ENCODE assay signal across 27 mouse cellular contexts in genomic region chr5:112459903-112460302, GRCm38 (mm10). TPM values are rescaled to one million over a fixed set of nuclear protein-coding genes. Genes with fewer than 3 reads are reported as not detected.
DNase-seq lines count a peak whose midpoint lies in the region; ATAC-seq and TF ChIP-seq lines count a peak whose summit lies in the region.
"Had no signal": no experiment of that assay in that cellular context is flagged by ENCODE, and none has a peak within 500 bp of the region (broad histone marks: within the 10 kb centered on the region; RNA-seq: fewer than 3 reads in every experiment).

No protein-coding gene starts in this region.

- H3K4me3 ChIP-seq in forebrain, embryonic 10.5 days = no peak overlapping the region
- no peak overlapping the region for H3K4me3 ChIP-seq in forebrain, embryonic 11.5 days (ENCODE audit: low read depth, low read length)
- H3K4me3 ChIP-seq in midbrain, embryonic 12.5 days = no peak overlapping the region
- no peak overlapping the region for H3K4me3 ChIP-seq in midbrain, embryonic 13.5 days (replicated peaks)
- no peak overlapping the region for H3K4me3 ChIP-seq in kidney, adult 2 months (ENCODE audit: insufficient read depth, low read depth, low read length)
- H3K4me3 ChIP-seq: embryonic facial prominence, embryonic 12.5 days; heart, embryonic 10.5 days; limb, embryonic 12.5 days; neural tube, embryonic 12.5 days had no signal

- no peak overlapping the region for H3K9ac ChIP-seq in forebrain, embryonic 11.5 days (ENCODE audit: low read length)
- no peak overlapping the region for H3K9ac ChIP-seq in midbrain, embryonic 12.5 days (replicated peaks)
- no peak overlapping the region for H3K9ac ChIP-seq in midbrain, embryonic 13.5 days (replicated peaks)
- H3K9ac ChIP-seq: embryonic facial prominence, embryonic 12.5 days; limb, embryonic 12.5 days; liver, postnatal 0 days; neural tube, embryonic 12.5 days had no signal

- H3K9me3 ChIP-seq in forebrain, embryonic 10.5 days = 0 out of 2 replicates have a peak, but pooled peaks cover 2% of the 10 kb centered on the region
- no peaks in the 10 kb centered on the region; the same call in 1 of the 2 replicates for H3K9me3 ChIP-seq in forebrain, embryonic 11.5 days (ENCODE audit: control insufficient read depth, low read length)
- H3K9me3 ChIP-seq in midbrain, embryonic 12.5 days = no peaks in the 10 kb centered on the region
- H3K9me3 ChIP-seq in midbrain, embryonic 13.5 days = no peaks in the 10 kb centered on the region
- H3K9me3 ChIP-seq: embryonic facial prominence, embryonic 12.5 days; heart, embryonic 10.5 days; limb, embryonic 12.5 days; neural tube, embryonic 12.5 days had no signal

- no peak for DNase-seq in forebrain, embryonic 10.5 days (ENCODE audit: extremely low spot score, low spot score)
- DNase-seq in forebrain, embryonic 11.5 days (ENCODE audit: low spot score) = no peak
- peak; percentile 85 for DNase-seq in cerebellum, adult 9-11 months
- DNase-seq in B cell, adult 2 months = no peak
- no peak for DNase-seq in kidney, adult 2 months
- DNase-seq: adrenal gland, postnatal 36 days; kidney, adult 18-20 months; kidney, postnatal 10 days; liver, postnatal 0 days; right cerebral cortex, postnatal 14 days; thymus, adult 2 months; thymus, postnatal 4 days had no signal

- TF ChIP-seq CTCF in kidney, adult 2 months (conservative IDR thresholded peaks at IDR 0.05; ENCODE audit: insufficient read depth, insufficient read length, low read depth, low read length) = no peak

- no peak overlapping the region for H3K4me2 ChIP-seq in forebrain, embryonic 11.5 days (ENCODE audit: low read depth, low read length, severe bottlenecking)
- no peak overlapping the region for H3K4me2 ChIP-seq in midbrain, embryonic 12.5 days (replicated peaks)
- H3K4me2 ChIP-seq in midbrain, embryonic 13.5 days (replicated peaks) = no peak overlapping the region
- H3K4me2 ChIP-seq: embryonic facial prominence, embryonic 12.5 days; limb, embryonic 12.5 days; liver, embryonic 11.5 days; neural tube, embryonic 12.5 days had no signal

- no peak for ATAC-seq in forebrain, embryonic 11.5 days (replicated peaks; ENCODE audit: low FRiP score)
- no peak for ATAC-seq in midbrain, embryonic 12.5 days (ENCODE audit: low FRiP score, low read depth)
- no peak for ATAC-seq in midbrain, embryonic 13.5 days
- ATAC-seq: CD4-positive, CD25-positive, alpha-beta regulatory T cell, adult 4 months; forebrain, embryonic 14.5 days; liver, postnatal 0 days; lung, postnatal 0 days had no signal

- peaks cover 18% of the 10 kb centered on the region for H3K4me1 ChIP-seq in forebrain, embryonic 10.5 days
- H3K4me1 ChIP-seq in forebrain, embryonic 11.5 days (replicated peaks; ENCODE audit: control insufficient read depth, insufficient read depth, low read length) = no peaks in the 10 kb centered on the region; the same call in 1 of the 2 replicates
- peaks cover 10% of the 10 kb centered on the region; the same call in 1 of the 2 replicates for H3K4me1 ChIP-seq in midbrain, embryonic 12.5 days
- peaks cover 16% of the 10 kb centered on the region for H3K4me1 ChIP-seq in midbrain, embryonic 13.5 days (replicated peaks)
- no peaks in the 10 kb centered on the region for H3K4me1 ChIP-seq in kidney, adult 2 months (ENCODE audit: control insufficient read depth, insufficient read depth, low read length)
- H3K4me1 ChIP-seq: embryonic facial prominence, embryonic 12.5 days; limb, embryonic 12.5 days had no signal

- peak overlapping the region; percentile 35; the same call in 1 of the 2 replicates for H3K27ac ChIP-seq in forebrain, embryonic 10.5 days
- no peak overlapping the region for H3K27ac ChIP-seq in forebrain, embryonic 11.5 days (ENCODE audit: low read depth, low read length)
- 0 out of 2 replicates have a peak overlapping the region, but pooled peaks have one; percentile 15 for H3K27ac ChIP-seq in midbrain, embryonic 12.5 days (replicated peaks)
- H3K27ac ChIP-seq in midbrain, embryonic 13.5 days = no peak overlapping the region
- H3K27ac ChIP-seq in kidney, adult 2 months (ENCODE audit: insufficient read depth, low read depth, low read length) = no peak overlapping the region
- H3K27ac ChIP-seq: embryonic facial prominence, embryonic 12.5 days; heart, embryonic 10.5 days; limb, embryonic 12.5 days; macrophage; neural tube, embryonic 12.5 days; stomach, postnatal 0 days had no signal

- no peaks in the 10 kb centered on the region for H3K36me3 ChIP-seq in forebrain, embryonic 10.5 days (replicated peaks)
- no peaks in the 10 kb centered on the region for H3K36me3 ChIP-seq in forebrain, embryonic 11.5 days (ENCODE audit: control insufficient read depth, insufficient read depth, low read length)
- H3K36me3 ChIP-seq in midbrain, embryonic 12.5 days = 0 out of 2 replicates have a peak, but pooled peaks cover 6% of the 10 kb centered on the region
- H3K36me3 ChIP-seq in midbrain, embryonic 13.5 days = peaks cover 37% of the 10 kb centered on the region
- no peaks in the 10 kb centered on the region for H3K36me3 ChIP-seq in kidney, adult 2 months (ENCODE audit: control insufficient read depth, insufficient read depth, low read length)
- H3K36me3 ChIP-seq: embryonic facial prominence, embryonic 12.5 days; heart, embryonic 10.5 days; limb, embryonic 12.5 days had no signal

- 89% methylated on average over 3 of the region's 3 CpGs for WGBS in forebrain, embryonic 10.5 days
- 71% methylated on average over 3 of the region's 3 CpGs for WGBS in forebrain, embryonic 11.5 days
- WGBS in midbrain, embryonic 12.5 days = 66% methylated on average over 3 of the region's 3 CpGs
- WGBS in midbrain, embryonic 13.5 days = 70% methylated on average over 3 of the region's 3 CpGs
- WGBS in kidney, adult 2 months = 84% methylated on average over 3 of the region's 3 CpGs

- no peak for TF ChIP-seq POLR2A in kidney, adult 2 months (IDR thresholded peaks at IDR 0.05; ENCODE audit: low read depth, low read length)

- peaks cover 25% of the 10 kb centered on the region; the same call in 1 of the 2 replicates for H3K27me3 ChIP-seq in forebrain, embryonic 10.5 days (ENCODE audit: poor library complexity, severe bottlenecking)
- no peaks in the 10 kb centered on the region for H3K27me3 ChIP-seq in forebrain, embryonic 11.5 days (ENCODE audit: control insufficient read depth, insufficient read depth, low read length)
- H3K27me3 ChIP-seq in midbrain, embryonic 12.5 days = peaks cover 36% of the 10 kb centered on the region; the same call in 1 of the 2 replicates
- H3K27me3 ChIP-seq in midbrain, embryonic 13.5 days = 0 out of 2 replicates have a peak, but pooled peaks cover 6% of the 10 kb centered on the region
- H3K27me3 ChIP-seq in kidney, adult 2 months (replicated peaks; ENCODE audit: control insufficient read depth, insufficient read depth, low read length) = no peaks in the 10 kb centered on the region

RNA-seq across cellular contexts. Expression of gene Gm6588, which starts 10.7 kb away (rescaled TPM):
- 0.06 TPM in 1 of 2 replicates, not detected in the other for polyA plus RNA-seq in forebrain, embryonic 10.5 days (2016; fragmentation: Nextera tagmentation; extraction: Ambion mirVana)
- not detected in 2 replicates for polyA plus RNA-seq in forebrain, embryonic 11.5 days (2014; fragmentation: Nextera tagmentation; extraction: Ambion mirVana)
- 0.42 and 0.58 TPM in 2 replicates for polyA plus RNA-seq in midbrain, embryonic 12.5 days (2016; fragmentation: Nextera tagmentation; extraction: Ambion mirVana)
- polyA plus RNA-seq in midbrain, embryonic 13.5 days (2015; fragmentation: Nextera tagmentation; extraction: Ambion mirVana) = 1.5 and 1.7 TPM in 2 replicates
- polyA plus RNA-seq in kidney, adult 2 months (2012; rRNA removed) = not detected in 2 replicates
- polyA plus RNA-seq: CD4-positive, CD25-positive, alpha-beta regulatory T cell, adult 4 months; cortical plate, adult 2 months; embryonic facial prominence, embryonic 12.5 days; frontal cortex, adult 2 months; heart, embryonic 16.5 days; limb, embryonic 12.5 days; liver, embryonic 11.5 days; liver, postnatal 0 days; lung, postnatal 0 days; macrophage; stomach, postnatal 0 days had no signal

Comparison
In these comparisons a context has a peak if more than half of its experiments do, and no peak if none do; other contexts are left out.
1. H3K27ac ChIP-seq: peak in forebrain, embryonic 10.5 days (single experiment) and midbrain, embryonic 12.5 days (single experiment); none in forebrain, embryonic 11.5 days (single experiment), midbrain, embryonic 13.5 days (single experiment) and kidney, adult 2 months (single experiment).